ENCODE assay signal across 23 mouse cellular contexts in genomic region chr14:57543420-57544039, GRCm38 (mm10). TPM values are rescaled to one million over a fixed set of nuclear protein-coding genes. Genes with fewer than 3 reads are reported as not detected.
DNase-seq lines count a peak whose midpoint lies in the region; ATAC-seq and TF ChIP-seq lines count a peak whose summit lies in the region.
"Had no signal": no experiment of that assay in that cellular context is flagged by ENCODE, and none has a peak within 500 bp of the region (broad histone marks: within the 10 kb centered on the region; RNA-seq: fewer than 3 reads in every experiment).

No protein-coding gene starts in this region.

- H3K9me3 ChIP-seq in liver, embryonic 11.5 days (ENCODE audit: control insufficient read depth, low read length), result no peaks in the 10 kb centered on the region
- H3K9me3 ChIP-seq in liver, postnatal 0 days (ENCODE audit: low read length), result no peaks in the 10 kb centered on the region
- no peaks in the 10 kb centered on the region for H3K9me3 ChIP-seq in ES-Bruce4 (replicated peaks; ENCODE audit: control insufficient read depth, insufficient read depth, low read length, poor library complexity, severe bottlenecking)
- H3K9me3 ChIP-seq in stomach, postnatal 0 days (ENCODE audit: control insufficient read depth, low read length), result no peaks in the 10 kb centered on the region
- H3K9me3 ChIP-seq: embryonic facial prominence, embryonic 12.5 days; forebrain, embryonic 15.5 days; heart, embryonic 15.5 days; intestine, embryonic 15.5 days had no signal

- H3K9ac ChIP-seq in liver, embryonic 11.5 days (ENCODE audit: low read depth, low read length), result no peak overlapping the region
- H3K9ac ChIP-seq in liver, postnatal 0 days (replicated peaks), result no peak overlapping the region
- H3K9ac ChIP-seq in ES-Bruce4 (ENCODE audit: low read depth, poor library complexity, severe bottlenecking), result no peak overlapping the region
- H3K9ac ChIP-seq in stomach, postnatal 0 days (ENCODE audit: low read length), result no peak overlapping the region
- H3K9ac ChIP-seq: embryonic facial prominence, embryonic 12.5 days; forebrain, embryonic 15.5 days; heart, embryonic 15.5 days; hindbrain, embryonic 14.5 days; intestine, embryonic 15.5 days had no signal

- WGBS in liver, embryonic 11.5 days, result 55% methylated on average over 13 of the region's 13 CpGs
- 59% methylated on average over 13 of the region's 13 CpGs for WGBS in liver, postnatal 0 days (ENCODE audit: insufficient replicate concordance)
- whole genome bisulfite sequencing in stomach, postnatal 0 days, result 92% methylated on average over 13 of the region's 13 CpGs

- no peak overlapping the region for H3K27ac ChIP-seq in liver, embryonic 11.5 days (ENCODE audit: low read depth, low read length)
- no peak overlapping the region for H3K27ac ChIP-seq in liver, postnatal 0 days (ENCODE audit: low read depth)
- no peak overlapping the region for H3K27ac ChIP-seq in ES-Bruce4 (ENCODE audit: insufficient read depth, low read length)
- H3K27ac ChIP-seq in stomach, postnatal 0 days (replicated peaks), result no peak overlapping the region
- H3K27ac ChIP-seq: embryonic facial prominence, embryonic 12.5 days; forebrain, embryonic 15.5 days; gastrocnemius, adult 2 months; heart, adult 2 months; heart, embryonic 15.5 days; hindbrain, embryonic 14.5 days; intestine, embryonic 15.5 days had no signal

- ATAC-seq in liver, embryonic 11.5 days (replicated peaks; ENCODE audit: low FRiP score), result no peak
- ATAC-seq in liver, postnatal 0 days, result no peak
- ATAC-seq in granulocyte monocyte progenitor cell, adult 5-6 weeks (replicated peaks; ENCODE audit: poor library complexity, severe bottlenecking), result peak; percentile 79
- no peak for ATAC-seq in frontal cortex, adult (ENCODE audit: low TSS enrichment)
- ATAC-seq in stomach, postnatal 0 days (ENCODE audit: low FRiP score, low TSS enrichment), result no peak
- ATAC-seq: forebrain, embryonic 15.5 days; intestine, embryonic 15.5 days had no signal

- peaks cover 8% of the 10 kb centered on the region; the same call in 1 of the 2 replicates for H3K4me1 ChIP-seq in liver, embryonic 11.5 days (replicated peaks; ENCODE audit: control insufficient read depth, insufficient read depth, low read length)
- H3K4me1 ChIP-seq in liver, postnatal 0 days (ENCODE audit: insufficient read depth), result peaks cover 4% of the 10 kb centered on the region; the same call in 1 of the 2 replicates
- peaks cover 4% of the 10 kb centered on the region for H3K4me1 ChIP-seq in ES-Bruce4 (ENCODE audit: control insufficient read depth, insufficient read depth, low read length)
- no peaks in the 10 kb centered on the region for H3K4me1 ChIP-seq in stomach, postnatal 0 days (replicated peaks; ENCODE audit: control insufficient read depth, insufficient read depth)
- H3K4me1 ChIP-seq: forebrain, embryonic 15.5 days; intestine, embryonic 15.5 days had no signal

- no peak for TF ChIP-seq POLR2A in ES-Bruce4 (IDR thresholded peaks at IDR 0.05; ENCODE audit: insufficient read depth, low read length)

- DNase-seq in liver, embryonic 11.5 days (ENCODE audit: low spot score), result no peak
- DNase-seq in liver, postnatal 0 days, result no peak
- DNase-seq in MEL-GATA-1-ER (ENCODE audit: extremely low read depth, low read depth), result peak; percentile 69
- DNase-seq in frontal cortex, postnatal 25 days (ENCODE audit: low spot score in 2 of 2), result no peak
- DNase-seq in stomach, postnatal 0 days (ENCODE audit: low spot score), result no peak
- DNase-seq: adrenal gland, postnatal 10 days; cerebellum, adult 18-20 months; cerebellum, postnatal 14 days; gastrocnemius, adult 2 months; gastrocnemius, postnatal 25 days; heart, adult 2 months; heart, postnatal 14 days; kidney, adult 18-20 months had no signal

- H3K4me3 ChIP-seq in liver, embryonic 11.5 days (ENCODE audit: low read depth, low read length), result no peak overlapping the region
- H3K4me3 ChIP-seq in liver, postnatal 0 days (ENCODE audit: low read depth, low read length), result no peak overlapping the region
- H3K4me3 ChIP-seq in ES-Bruce4 (ENCODE audit: low read depth, low read length), result no peak overlapping the region
- no peak overlapping the region for H3K4me3 ChIP-seq in stomach, postnatal 0 days (ENCODE audit: low read depth, low read length)
- H3K4me3 ChIP-seq: embryonic facial prominence, embryonic 12.5 days; forebrain, embryonic 15.5 days; gastrocnemius, adult 2 months; heart, adult 2 months; heart, embryonic 15.5 days; intestine, embryonic 15.5 days had no signal

- H3K27me3 ChIP-seq in liver, embryonic 11.5 days (replicated peaks; ENCODE audit: control insufficient read depth, insufficient read depth, low read length), result no peaks in the 10 kb centered on the region; the same call in 1 of the 2 replicates
- H3K27me3 ChIP-seq in liver, postnatal 0 days (ENCODE audit: insufficient read depth, low read length), result no peaks in the 10 kb centered on the region
- no peaks in the 10 kb centered on the region for H3K27me3 ChIP-seq in ES-Bruce4 (ENCODE audit: control insufficient read depth, insufficient read depth, low read length, poor library complexity, severe bottlenecking)
- no peaks in the 10 kb centered on the region for H3K27me3 ChIP-seq in stomach, postnatal 0 days (ENCODE audit: control insufficient read depth, insufficient read depth, low read length)
- H3K27me3 ChIP-seq: forebrain, embryonic 15.5 days; heart, embryonic 15.5 days; intestine, embryonic 15.5 days had no signal

- no peak for TF ChIP-seq EP300 in liver, postnatal 0 days (IDR thresholded peaks at IDR 0.05; ENCODE audit: low read depth)
- peak; percentile 72 for TF ChIP-seq EP300 in ES-Bruce4 (IDR thresholded peaks at IDR 0.05; ENCODE audit: insufficient read depth, low read depth, low read length)
- TF ChIP-seq EP300 in stomach, postnatal 0 days (optimal IDR thresholded peaks at IDR 0.05), result no peak

- H3K4me2 ChIP-seq in liver, embryonic 11.5 days, result 0 out of 2 replicates have a peak overlapping the region, but pooled peaks have one; percentile 13
- H3K4me2 ChIP-seq in liver, postnatal 0 days (ENCODE audit: low read depth, low read length), result no peak overlapping the region
- H3K4me2 ChIP-seq in stomach, postnatal 0 days (replicated peaks; ENCODE audit: low read depth), result no peak overlapping the region
- H3K4me2 ChIP-seq: embryonic facial prominence, embryonic 12.5 days; forebrain, embryonic 15.5 days; heart, embryonic 11.5 days; heart, embryonic 15.5 days; hindbrain, embryonic 14.5 days; intestine, embryonic 15.5 days had no signal

- no peak for TF ChIP-seq CTCF in liver, postnatal 0 days (IDR thresholded peaks at IDR 0.05; ENCODE audit: low read depth)
- no peak for TF ChIP-seq CTCF in ES-Bruce4 (IDR thresholded peaks at IDR 0.05; ENCODE audit: low read depth, low read length)
- no peak for TF ChIP-seq CTCF in stomach, postnatal 0 days (IDR thresholded peaks at IDR 0.05; ENCODE audit: low read depth)

- H3K36me3 ChIP-seq in liver, embryonic 11.5 days (ENCODE audit: control insufficient read depth, insufficient read depth, low read length), result no peaks in the 10 kb centered on the region
- no peaks in the 10 kb centered on the region for H3K36me3 ChIP-seq in liver, postnatal 0 days (replicated peaks; ENCODE audit: insufficient read depth, low read length)
- H3K36me3 ChIP-seq in ES-Bruce4 (ENCODE audit: control insufficient read depth, insufficient read depth, low read length, poor library complexity, severe bottlenecking), result no peaks in the 10 kb centered on the region
- H3K36me3 ChIP-seq in stomach, postnatal 0 days (ENCODE audit: control insufficient read depth, insufficient read depth, low read length), result no peaks in the 10 kb centered on the region
- H3K36me3 ChIP-seq: forebrain, embryonic 15.5 days; heart, embryonic 15.5 days; intestine, embryonic 15.5 days had no signal

RNA-seq across cellular contexts. Expression of gene Il17d, which starts 19.0 kb away (rescaled TPM):
- polyA plus RNA-seq in liver, embryonic 11.5 days (2014; fragmentation: Nextera tagmentation; extraction: Ambion mirVana), result 0.26 and 0.43 TPM in 2 replicates
- polyA plus RNA-seq in liver, postnatal 0 days (2015; fragmentation: Nextera tagmentation; extraction: Ambion mirVana), result 0.19 and 0.33 TPM in 2 replicates
- polyA plus RNA-seq in ES-Bruce4 (2011; ENCODE audit: insufficient read depth, insufficient read length, low read depth, missing spikeins), result 1.4 and 2.1 TPM in 2 replicates
- total RNA-seq in granulocyte monocyte progenitor cell, adult 5-6 weeks (2014; fragmentation: Nextera tagmentation), result not detected in 2 replicates
- total RNA-seq in granulocyte monocyte progenitor cell, adult 5-6 weeks (2017), result not detected in 2 replicates
- polyA plus RNA-seq in stomach, postnatal 0 days (2015; fragmentation: Nextera tagmentation; extraction: Ambion mirVana), result 8.5 and 10.6 TPM in 2 replicates
- total RNA-seq: hematopoietic stem cell, adult 5-6 weeks had no signal

RNA-seq across cellular contexts. Expression of gene Eef1akmt1, which starts 27.9 kb away (rescaled TPM):
- polyA plus RNA-seq in liver, embryonic 11.5 days (2014; fragmentation: Nextera tagmentation; extraction: Ambion mirVana), result 80.6 and 92.7 TPM in 2 replicates
- 17.6 and 17.7 TPM in 2 replicates for polyA plus RNA-seq in liver, postnatal 0 days (2015; fragmentation: Nextera tagmentation; extraction: Ambion mirVana)
- 26.4 and 28.9 TPM in 2 replicates for polyA plus RNA-seq in ES-Bruce4 (2011; ENCODE audit: insufficient read depth, insufficient read length, low read depth, missing spikeins)
- total RNA-seq in granulocyte monocyte progenitor cell, adult 5-6 weeks (2014; fragmentation: Nextera tagmentation), result 24.9 and 30.6 TPM in 2 replicates
- 17.0 and 30.5 TPM in 2 replicates for total RNA-seq in granulocyte monocyte progenitor cell, adult 5-6 weeks (2017)
- polyA plus RNA-seq in stomach, postnatal 0 days (2015; fragmentation: Nextera tagmentation; extraction: Ambion mirVana), result 59.5 and 60.9 TPM in 2 replicates
